Mouse (Mus musculus) natural killer cell, adult 2 months (primary cell): ENCODE measurements around the gene Zfp799.
"Not testable (repeated sequence)": the region's sequence is repeated elsewhere in the genome, so short reads cannot be mapped to it uniquely, and the experiment has no call there.

Source experiments
- DNase-seq, 2 experiments: peaks; one replicate each; pipeline ENCODE4 v3.0.0; 2022; ENCODE audit warnings: low spot score in 2 of 2

Zfp799 gene

DNA sequence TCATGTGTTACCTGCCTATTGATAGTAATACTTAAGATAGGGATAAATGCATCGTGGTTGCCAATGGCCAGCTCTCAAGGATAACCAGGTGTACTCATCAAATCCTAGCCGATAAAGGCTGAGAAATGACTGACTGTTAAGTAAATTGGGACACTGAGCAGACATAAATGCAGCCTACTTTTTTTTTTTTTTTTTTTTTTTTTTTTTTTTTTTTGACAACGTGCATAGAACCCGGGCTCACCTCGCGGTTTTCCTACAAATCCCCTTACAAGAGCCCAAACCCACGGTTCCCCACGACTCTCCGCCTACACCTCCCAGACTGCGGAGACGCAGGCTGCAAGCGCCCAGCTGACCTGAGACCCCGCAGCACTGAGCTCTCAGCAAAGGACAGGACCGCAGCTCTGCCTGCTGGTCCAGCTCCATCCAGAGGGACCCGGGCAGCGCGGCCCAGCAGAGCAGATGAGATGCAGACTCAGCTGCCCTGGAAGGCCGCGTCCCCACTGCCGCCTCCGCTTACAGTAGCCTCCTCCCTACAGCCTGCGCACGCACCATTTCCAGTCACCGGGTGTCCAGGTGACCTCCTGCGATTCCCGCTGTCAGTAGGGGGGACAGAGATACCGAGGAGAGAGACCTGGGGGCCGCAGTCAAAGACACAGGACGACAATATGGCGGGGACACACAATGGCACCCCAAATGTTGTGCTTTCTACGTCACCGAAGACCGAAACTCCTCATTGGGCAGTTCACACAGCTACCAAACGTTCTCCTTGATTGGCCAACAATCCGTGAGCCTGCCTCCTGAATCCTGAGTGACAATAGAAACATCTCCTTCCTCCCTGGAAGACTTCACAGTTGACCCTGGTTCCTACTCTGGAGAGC is at the start of gene Zfp799:
TSS of gene Zfp799 (minus strand) at position 722 of the 878 bp plus-strand sequence.
- peak; percentile 62 to 64 for DNase-seq

GRCm38 (mm10) chr17:32878773-32879172 is 48.7 kb upstream of the Zfp799 start:
- no peak for DNase-seq

GRCm38 (mm10) chr17:32877471-32878171 is 47.6 kb upstream of the Zfp799 start:
- no peak for DNase-seq

GRCm38 (mm10) chr17:32872696-32873095 is 42.6 kb upstream of the Zfp799 start:
- DNase-seq: no peak

DNA sequence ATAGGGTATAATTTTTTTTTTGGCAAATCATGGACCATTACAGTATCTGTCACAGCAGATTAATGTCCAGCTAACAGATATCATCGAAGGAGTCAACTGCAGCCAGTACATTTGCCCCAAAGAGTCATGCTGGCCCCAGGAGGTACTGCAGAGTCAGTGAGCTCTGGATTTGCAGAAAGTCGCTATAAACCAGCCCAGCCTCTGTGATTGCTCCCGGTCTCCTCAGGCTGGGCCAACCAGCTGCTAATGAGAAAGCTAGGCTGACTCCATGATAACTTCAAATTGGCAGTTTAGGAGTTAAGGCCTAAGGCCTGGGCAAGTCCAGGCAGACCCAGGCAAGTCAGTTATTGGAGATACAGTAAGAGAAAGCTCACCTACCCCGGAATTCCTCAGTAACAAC is 42.0 kb upstream of the Zfp799 start:
- no peak for DNase-seq

GRCm38 (mm10) chr17:32871483-32871882 is 41.4 kb upstream of the Zfp799 start:
- no peak for DNase-seq

DNA sequence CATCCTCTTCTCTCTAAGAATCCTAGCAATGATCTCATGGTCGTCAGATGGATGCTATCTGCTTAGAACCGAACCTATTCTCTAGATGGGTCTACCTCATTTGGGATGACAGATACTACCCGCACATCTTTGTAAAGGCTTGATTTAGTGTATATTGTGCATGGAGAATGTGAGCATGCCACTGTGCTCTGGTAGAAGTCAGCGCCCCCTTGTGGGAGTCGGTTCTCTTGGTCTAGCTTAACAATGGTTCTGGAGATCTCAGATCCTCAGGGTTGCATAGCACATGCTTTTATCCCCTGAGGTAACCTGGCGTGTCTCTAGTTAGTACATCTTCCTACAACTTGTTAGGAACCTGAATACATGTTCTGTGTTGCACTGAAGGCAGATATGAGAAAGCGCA is 37.2 kb upstream of the Zfp799 start:
- DNase-seq: not testable (repeated sequence)

DNA sequence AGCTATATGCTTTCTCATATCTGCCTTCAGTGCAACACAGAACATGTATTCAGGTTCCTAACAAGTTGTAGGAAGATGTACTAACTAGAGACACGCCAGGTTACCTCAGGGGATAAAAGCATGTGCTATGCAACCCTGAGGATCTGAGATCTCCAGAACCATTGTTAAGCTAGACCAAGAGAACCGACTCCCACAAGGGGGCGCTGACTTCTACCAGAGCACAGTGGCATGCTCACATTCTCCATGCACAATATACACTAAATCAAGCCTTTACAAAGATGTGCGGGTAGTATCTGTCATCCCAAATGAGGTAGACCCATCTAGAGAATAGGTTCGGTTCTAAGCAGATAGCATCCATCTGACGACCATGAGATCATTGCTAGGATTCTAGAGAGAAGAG is 26.7 kb upstream of the Zfp799 start:
- not testable (repeated sequence) for DNase-seq

- no peak for DNase-seq
Observed at GRCm38 (mm10) chr17:32851581-32851980, 21.5 kb upstream of the Zfp799 start.

GRCm38 (mm10) chr17:32841388-32841787 is 11.3 kb upstream of the Zfp799 start:
- no peak for DNase-seq

DNA sequence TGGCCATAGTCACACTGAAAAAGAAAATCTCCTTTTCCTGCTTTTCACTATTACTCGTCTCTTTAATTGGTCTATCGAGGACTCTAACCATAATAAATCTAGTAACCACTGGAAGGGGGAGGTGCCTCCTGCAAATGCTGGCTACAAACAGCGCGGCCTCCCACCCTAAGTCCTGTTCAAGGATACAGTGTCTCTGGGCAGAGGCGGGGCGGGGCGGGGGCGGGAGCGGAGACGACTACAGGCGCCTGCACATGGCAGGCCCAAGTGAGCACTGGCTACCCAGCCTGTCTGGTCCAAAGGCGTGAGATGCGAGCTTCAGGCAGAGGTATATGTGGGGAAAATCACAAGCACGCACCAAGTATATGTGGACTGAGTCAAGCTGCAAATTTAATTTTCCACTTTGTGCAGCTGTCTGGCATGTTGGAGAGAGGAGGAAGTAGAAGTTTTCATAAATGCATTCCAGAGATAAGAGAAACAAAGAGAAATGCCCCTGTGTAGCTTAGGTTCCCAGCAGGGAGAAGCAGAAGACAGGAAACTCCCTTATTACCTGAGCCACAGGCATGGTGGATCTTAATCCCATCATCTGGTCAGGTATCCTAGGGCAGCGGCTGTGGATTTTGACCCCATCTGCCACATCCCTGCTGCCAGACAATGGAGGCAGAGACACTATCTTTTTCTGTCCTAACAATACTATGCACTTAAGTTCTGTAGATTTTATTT is 9.2 kb upstream of the Zfp799 start:
- DNase-seq: no peak

DNA sequence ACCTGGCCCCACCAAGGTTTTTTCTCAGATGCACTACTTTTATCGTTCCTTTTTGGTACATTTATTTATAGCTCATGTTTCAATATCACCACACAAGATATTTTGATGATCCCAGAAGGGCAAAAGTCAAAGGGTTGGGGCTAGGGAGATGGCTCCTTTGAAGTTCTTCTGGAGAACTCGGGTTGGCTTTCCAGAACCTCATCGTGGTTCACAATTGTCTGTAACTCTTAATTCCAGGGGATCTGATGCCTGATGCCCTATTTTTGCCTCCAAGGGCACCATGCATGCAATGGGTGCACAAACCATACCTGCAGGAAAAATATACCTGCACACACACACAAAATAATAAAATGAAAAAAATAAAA is 339 bp upstream of the Zfp799 start:
- no peak for DNase-seq

DNA sequence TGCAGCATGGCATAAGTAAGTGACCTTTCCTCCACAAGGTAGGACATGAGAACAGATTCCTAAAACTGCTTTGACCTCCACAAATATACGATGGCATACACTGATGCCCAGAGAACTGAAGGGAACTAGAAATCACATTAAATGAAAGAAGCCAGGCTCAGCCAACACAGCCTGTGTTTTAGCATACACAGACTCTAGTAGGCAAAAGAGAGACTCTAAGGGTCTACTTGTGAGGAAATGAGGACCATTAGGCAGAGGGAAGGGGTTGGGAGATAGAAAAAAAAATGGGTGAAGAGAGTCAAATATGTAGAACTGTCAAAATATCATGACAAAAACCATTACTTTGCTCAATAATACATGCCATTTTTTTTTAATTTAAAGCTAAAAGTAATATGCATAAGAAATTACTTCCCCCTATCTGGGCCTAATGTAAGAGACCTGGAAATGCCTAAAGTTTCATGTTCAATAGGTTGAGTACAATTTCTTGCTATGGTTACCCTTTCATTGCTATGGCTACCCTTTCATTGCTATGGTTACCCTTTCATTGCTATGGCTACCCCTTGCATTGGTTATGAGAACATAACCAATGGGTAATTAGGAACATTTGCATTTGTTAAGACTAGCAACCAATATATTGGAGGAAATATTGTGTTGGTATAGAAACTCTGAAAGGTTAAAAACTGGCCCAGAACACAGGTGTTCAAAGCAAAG is 13.8 kb downstream of the Zfp799 start:
- no peak for DNase-seq

GRCm38 (mm10) chr17:32814136-32814535 is 15.9 kb downstream of the Zfp799 start:
- no peak for DNase-seq

DNA sequence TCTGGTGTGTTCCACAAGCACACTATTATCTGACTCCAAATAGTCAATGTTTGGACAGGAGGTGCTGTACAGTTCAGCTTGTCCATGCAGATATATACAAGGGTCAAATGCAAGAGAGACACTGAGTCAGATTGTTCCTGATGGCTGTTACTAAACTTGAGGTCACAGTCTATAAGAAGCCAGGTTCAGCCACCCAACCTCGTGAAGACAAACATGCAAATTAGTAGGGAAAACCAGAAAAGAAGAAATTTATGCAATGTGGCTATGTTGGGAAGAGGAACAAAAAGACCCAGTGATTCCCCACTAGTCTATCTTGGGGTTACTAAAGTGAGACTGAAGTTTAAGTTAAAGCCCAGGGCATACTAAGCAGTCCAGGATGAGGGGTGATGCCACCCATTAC is 19.4 kb downstream of the Zfp799 start:
- no peak for DNase-seq

DNA sequence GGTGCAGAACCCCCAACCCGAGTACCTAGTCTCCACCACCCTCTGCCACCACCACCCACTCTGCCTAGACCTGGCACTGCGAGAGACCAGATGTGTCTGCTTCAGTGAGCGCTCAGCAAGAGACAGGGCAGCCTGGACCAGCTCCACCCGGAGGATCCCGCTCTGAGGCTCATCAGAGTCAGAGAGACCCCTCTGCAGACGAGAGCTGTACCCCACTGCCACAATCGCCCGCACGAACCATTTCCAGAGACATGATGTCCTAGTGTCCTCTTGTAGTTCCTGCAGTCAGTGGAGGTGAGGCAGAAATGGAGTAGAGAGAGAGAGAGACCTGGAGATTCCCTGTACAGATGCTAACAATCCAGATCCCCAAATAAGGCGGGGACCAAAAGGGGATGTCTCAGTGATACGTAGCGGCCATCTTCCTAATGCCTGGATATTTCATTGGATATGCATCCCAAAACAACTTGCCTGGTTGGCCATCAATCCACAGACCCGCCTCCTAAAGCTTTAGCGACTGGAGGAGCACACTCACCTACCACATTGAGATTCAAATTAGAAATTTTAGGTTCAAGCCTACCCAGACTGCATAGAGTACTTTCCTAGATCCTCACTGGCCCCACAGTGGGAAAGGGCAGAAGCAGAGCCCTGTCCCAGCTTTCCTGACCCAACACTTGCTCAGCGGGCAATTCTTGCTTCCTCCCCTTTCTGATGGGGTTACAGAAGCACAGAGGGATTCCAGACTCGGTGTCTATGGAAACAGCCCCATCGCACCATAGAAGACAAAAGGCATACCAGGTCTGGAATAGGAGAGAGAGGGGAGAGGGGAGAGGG is 20.3 kb downstream of the Zfp799 start, which contains the start of gene Zfp811:
TSS of gene Zfp811 (minus strand) at position 388 of the 831 bp plus-strand sequence.
- no peak for DNase-seq

- no peak for DNase-seq
Observed at GRCm38 (mm10) chr17:32808921-32809320, 21.1 kb downstream of the Zfp799 start.

DNA sequence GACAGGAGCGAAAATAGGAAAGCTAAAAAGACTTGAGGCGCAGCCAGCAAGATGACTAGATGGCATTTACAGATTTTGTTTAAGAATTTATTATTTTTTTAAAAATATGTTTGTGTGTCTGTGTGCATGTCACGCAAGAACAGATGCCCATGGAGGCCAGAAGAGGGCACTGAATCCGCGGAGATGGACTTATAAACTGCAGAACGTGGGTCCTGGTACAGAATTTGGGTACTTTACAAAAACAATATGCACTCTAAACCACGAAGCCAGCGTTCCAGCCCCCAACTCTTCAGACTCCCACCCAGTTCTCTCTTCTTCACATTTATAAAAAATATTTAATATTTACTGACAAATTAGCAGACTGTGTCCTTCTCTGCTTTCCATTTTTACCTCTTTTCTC is 40.8 kb downstream of the Zfp799 start:
- no peak for DNase-seq

DNA sequence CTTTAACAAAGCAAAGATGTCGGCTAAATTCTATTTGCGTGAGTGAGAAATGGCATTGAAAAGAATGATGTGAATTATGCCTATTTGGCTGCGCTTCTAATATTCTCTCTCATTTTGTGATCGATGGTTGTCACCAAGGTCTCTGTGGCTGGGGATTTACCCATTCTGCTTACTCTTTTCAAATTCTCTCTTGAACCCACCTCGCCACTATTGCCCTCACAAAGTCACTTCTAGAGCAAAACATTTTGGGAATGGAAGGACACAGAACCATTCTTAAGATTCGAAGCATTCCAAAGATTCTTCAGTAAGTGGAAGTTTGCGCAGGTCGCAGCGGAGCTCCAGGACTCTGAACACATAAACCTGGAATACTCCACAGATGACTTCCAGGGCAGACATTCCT is 41.5 kb downstream of the Zfp799 start:
- DNase-seq: no peak

- DNase-seq: peak; percentile 84 to 85
Observed at GRCm38 (mm10) chr17:32788094-32788559, 41.9 kb downstream of the Zfp799 start, which contains the start of gene Zfp871. Gene Zfp871 (minus strand): TSS chr17:32788287.
